Mouse (Mus musculus) skeletal muscle tissue, adult 2 months (tissue): ENCODE measurements around the gene Ermp1.

Experiments used
- DNase-seq: peaks from one replicate; pipeline ENCODE4 v3.0.0-alpha.2; 2012; ENCODE audit warnings: low read depth, low spot score

Ermp1 gene

GRCm38 (mm10) chr19:29661974-29662580 is 13.9 kb upstream of the Ermp1 start:
- no peak for DNase-seq

DNA sequence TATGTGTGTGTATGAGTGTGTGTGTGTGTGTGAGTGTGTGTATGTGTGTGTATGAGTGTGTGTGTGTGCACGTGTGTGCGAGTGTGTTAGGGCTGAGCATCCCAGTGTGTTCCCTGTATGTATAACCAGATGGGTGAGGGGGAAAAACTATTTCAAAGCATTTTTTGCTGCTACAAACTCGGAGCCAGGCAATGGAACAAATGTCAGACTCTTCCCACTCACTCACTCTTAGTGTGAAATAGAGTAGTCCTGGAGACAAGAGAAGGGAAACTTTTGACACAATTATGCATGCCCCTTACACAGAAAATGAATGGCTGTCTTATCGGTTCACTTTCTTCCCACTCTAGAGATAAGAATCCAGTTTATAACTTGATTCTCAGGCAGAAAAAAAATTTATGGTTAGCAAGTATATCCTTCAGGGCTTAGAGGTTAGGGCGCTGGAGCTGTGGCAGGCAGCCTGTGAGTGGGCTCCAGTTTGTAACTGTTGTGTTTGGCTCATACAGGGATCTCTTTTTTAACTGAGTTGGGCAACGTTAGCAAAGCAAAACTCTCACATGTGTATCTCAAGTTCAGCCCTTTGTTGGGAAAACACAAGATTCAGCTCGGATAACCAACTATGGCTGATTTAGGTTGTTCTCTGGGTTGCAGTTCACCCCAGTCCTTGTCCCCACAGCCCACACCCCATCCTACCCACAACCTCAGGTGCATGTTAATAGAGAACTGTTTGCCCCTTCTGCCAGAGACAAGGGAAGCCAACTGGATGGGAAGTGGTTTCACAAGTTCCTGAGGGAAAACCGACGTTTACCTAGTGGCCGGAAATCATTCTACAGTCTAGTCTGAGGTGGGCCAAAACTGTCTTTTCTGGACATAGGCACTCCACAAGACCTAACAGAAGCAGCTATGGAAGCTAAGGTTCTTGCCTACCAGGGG is 12.9 kb upstream of the Ermp1 start:
- DNase-seq, result no peak

- DNase-seq, result no peak
Measured at GRCm38 (mm10) chr19:29659705-29660104, 11.5 kb upstream of the Ermp1 start.

- DNase-seq, result no peak
Measured at GRCm38 (mm10) chr19:29658836-29659235, 10.6 kb upstream of the Ermp1 start.

DNA sequence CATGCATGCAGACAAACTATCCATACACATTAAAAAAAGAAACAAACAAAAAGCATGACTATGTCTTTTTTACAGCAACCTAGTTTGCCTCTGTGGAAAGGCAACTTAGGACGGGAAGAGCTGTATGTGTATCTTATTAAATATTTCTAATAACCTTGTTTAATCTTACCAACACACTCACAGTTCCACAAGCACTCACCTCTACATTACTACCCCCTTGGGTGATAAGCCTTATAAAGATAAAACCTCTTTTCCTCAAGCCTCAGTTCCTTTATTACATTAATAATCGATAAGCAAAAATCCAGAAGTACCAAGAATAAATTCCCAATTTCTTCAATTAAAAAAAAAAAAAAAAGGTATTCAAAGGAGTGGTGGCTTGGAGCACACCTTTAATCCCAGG is 9.3 kb upstream of the Ermp1 start:
- no peak for DNase-seq

- no peak for DNase-seq
Measured at GRCm38 (mm10) chr19:29657033-29657432, 8.8 kb upstream of the Ermp1 start.

DNA sequence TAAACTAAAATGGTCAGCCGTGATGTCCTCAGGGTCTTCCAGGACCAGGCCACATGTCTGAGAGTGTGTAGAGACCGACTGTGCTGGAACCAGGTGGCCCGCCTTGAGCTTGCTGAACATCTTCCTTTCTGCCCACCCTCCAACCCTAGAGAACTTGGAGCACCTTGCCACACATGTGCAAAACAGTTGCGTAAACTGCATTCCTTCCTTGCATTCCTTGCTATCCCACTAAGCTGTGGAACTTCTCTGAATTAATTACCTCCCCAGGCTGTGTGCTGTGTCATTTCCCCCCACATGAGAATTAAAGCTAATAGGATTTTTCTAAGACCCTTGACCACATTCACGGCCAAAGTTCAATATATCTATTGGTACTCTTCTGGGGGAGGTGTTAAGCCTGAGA is 8.4 kb upstream of the Ermp1 start:
- no peak for DNase-seq

DNA sequence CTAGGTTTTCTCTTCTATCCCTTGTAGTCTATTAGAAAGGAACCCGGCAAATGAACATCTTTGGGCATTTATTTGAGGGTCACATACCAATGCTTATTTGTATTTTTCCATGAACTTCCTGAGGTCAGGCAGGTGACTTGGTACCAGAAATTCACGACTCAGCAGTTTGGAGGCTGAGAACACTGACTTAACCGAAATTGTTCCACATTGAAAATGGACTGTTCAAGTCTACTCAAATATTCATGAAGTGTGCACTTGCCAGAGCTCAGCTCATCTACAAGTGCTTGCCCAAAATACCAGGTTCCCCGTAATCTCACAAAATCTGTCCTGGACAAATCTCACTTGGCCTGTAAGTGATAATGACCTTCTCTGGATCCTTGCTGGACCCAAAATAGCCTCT is 7.8 kb upstream of the Ermp1 start:
- no peak for DNase-seq

- DNase-seq, result no peak
Measured at GRCm38 (mm10) chr19:29655148-29655547, 6.9 kb upstream of the Ermp1 start.

DNA sequence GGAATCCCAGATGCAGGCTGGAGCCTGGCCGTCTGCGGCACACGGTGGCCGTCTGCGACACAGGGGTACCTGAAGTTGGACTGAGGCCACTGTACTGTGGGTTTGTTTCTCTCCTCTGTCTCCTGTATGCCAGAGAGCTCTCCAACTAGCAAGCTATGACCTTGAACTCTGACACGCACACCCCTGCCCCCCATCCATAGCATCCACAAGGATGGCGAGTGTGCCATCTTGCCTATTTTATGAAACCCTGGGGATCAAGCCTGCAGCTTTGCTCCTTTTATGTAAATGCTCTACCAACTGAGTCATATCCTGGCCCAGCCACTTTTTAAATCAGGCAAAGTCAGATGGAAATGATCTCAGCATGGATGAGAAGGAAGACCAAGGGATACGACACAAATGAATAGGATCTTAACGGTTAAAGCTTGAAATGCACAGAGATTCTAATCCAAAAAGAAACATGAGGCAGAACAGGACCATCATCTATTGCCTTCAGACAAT is 5.6 kb upstream of the Ermp1 start:
- no peak for DNase-seq

- DNase-seq, result no peak
Measured at GRCm38 (mm10) chr19:29649683-29650082, 1.5 kb upstream of the Ermp1 start.

- DNase-seq, result no peak
Measured at GRCm38 (mm10) chr19:29648550-29648914, 317 bp upstream of the Ermp1 start.

- DNase-seq, result no peak
Measured at GRCm38 (mm10) chr19:29644747-29645146, 3.5 kb downstream of the Ermp1 start.

DNA sequence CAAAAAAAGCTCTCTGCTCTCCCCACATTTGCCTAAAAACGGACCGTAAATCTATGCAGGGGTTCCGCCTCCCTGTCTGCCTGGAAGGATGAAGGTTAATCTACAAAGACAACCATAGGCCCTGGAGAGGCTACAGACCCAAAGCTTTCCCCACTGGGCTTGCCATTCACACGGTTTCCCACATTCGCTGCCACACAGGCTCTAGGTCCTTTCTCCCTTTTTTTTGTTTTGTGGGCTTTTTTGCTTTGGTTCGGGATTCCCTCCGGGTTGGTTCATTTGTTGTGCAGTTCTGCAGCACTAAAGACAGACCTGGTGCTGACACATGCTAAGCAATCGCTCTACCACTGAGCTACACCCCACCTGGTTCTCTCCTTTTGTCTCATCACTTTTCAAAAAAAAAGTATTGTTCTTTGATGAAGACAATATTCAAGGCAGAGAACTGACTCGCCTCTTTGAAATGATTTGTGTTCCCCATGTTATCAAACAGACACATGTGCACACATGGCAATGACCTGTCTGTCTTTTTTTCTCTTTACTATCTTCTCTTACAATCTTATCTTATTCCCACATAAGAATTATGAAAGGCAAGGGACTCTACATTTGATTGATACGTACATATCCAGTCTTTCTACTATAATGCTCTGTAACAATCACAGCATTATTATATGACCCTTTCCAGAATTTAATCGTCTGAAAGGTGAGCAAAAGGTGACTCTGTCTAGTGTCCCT is 4.9 kb downstream of the Ermp1 start:
- no peak for DNase-seq

DNA sequence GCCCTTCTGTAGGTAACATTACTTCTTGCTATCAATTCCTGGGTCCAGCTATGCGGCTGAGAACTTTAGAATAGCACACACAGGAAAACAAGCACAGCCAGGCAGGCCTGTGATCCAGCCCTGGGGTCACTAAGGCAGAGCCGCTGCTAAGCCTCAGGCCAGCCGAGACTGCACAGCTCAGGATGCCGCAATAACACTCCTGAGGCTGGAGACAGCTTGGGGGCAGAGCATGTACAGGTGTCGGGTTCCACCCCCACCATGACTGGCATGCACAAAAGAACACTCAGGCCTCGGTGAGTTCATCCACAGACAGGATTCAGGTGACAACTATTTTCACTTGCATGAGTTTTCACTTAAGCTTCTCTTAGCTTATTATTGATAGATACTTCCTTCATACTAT is 6.0 kb downstream of the Ermp1 start:
- DNase-seq, result peak; percentile 21

GRCm38 (mm10) chr19:29641510-29641909 is 6.7 kb downstream of the Ermp1 start:
- no peak for DNase-seq

DNA sequence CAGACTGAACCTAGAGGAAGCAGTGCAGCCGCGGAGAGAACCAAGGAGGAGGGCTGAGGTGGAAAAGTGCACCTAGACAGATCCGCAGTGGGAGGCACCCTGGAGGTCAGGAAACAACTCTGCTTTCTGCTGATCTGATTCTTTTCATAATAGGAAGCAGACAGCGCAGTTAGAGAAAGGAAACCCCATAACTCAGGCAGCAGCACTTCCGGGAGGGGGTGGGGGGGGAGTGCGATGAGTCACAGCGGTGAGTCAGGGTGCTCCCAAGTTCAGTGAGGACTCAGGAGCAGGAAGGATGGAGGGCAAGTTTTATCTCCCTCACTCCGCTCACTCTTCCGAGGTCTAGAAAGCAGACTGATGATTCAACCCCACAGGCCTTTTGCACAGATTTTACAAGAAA is 7.2 kb downstream of the Ermp1 start:
- DNase-seq, result peak; percentile 25

GRCm38 (mm10) chr19:29612102-29612501 is 36.1 kb downstream of the Ermp1 start:
- DNase-seq, result no peak

- no peak for DNase-seq
Measured at GRCm38 (mm10) chr19:29610907-29611306, 37.3 kb downstream of the Ermp1 start.

DNA sequence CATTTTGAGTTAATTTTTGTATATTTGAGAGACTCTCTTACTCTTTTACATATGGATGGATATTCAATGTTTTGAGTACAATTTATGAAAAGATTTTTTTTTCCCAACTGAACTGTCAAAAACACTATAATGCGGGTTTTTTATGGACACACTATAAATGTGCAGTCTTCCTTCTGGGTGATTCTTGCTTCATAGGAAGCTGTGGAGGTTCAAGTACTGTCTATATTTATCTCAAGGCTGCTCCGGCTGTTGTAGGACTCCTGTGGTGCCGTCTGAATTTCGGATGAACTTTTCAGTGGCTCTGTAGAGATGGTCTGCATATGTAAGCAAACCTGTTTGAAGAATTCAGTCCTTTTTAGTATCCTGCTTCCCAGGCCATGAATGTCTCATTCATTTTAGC is 40.0 kb downstream of the Ermp1 start:
- DNase-seq, result no peak

DNA sequence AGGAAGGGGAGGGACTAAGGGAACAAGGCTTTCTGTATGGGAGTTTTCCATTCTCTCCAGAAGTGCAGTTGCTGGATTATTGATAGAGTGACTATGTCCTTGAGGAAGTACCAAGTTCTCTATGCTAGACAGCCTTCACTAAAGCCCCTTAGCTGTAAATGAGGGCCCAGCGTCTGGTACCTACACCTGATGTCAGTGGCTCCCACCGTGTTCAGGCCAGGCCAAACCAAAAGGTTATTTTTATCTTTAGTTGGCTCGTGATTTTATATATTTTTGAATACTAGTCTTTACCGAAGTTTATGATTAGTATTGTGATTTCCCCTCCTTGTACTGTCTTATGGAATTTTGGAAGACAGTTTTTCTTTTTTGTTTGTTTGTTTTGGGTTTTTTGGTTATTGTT is 40.7 kb downstream of the Ermp1 start:
- DNase-seq, result no peak

DNA sequence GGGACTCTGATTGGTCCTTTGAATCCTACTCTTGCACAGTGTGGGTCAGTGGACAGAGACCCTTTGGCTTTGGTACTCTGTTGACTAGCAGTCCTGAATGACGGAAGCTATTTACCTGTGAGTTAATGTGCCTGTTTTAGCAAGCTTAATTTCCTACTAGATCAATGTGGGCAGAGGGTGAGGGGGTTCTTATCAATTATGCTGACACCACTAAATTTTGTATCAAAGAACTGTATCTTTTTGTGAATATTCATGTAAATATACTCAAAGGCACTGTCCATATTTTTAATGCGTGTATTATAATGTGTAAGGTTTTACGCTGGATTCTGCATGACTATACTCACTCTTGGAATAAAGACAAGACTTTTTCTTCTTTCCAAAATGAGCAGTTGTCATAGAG is 43.6 kb downstream of the Ermp1 start:
- no peak for DNase-seq
